Comparison of ENCODE assay signal across 33 mouse cellular contexts in genomic region chr17:48350681-48351193, GRCm38 (mm10). TPM values are rescaled to one million over a fixed set of nuclear protein-coding genes. Genes with fewer than 3 reads are reported as not detected.
DNase-seq lines count a peak whose midpoint lies in the region; TF ChIP-seq lines count a peak whose summit lies in the region.
"Had no signal": no experiment of that assay in that cellular context is flagged by ENCODE, and none has a peak within 500 bp of the region (broad histone marks: within the 10 kb centered on the region; RNA-seq: fewer than 3 reads in every experiment).

No protein-coding gene starts in this region.

- H3K27ac ChIP-seq in ES-Bruce4 (ENCODE audit: insufficient read depth, low read length) (no peak overlapping the region), ES-E14 (ENCODE audit: insufficient read depth, low read depth, low read length, poor library complexity, severe bottlenecking) (no peak overlapping the region), macrophage (peak overlapping the region; percentile 100)
- H3K27ac ChIP-seq in cerebellum, adult 2 months (ENCODE audit: insufficient read depth, low read length), result no peak overlapping the region
- H3K27ac ChIP-seq: embryonic facial prominence, embryonic 12.5 days; embryonic facial prominence, embryonic 15.5 days; heart, embryonic 15.5 days; hindbrain, embryonic 10.5 days; hindbrain, embryonic 13.5 days; intestine, embryonic 15.5 days had no signal

- TF ChIP-seq CTCF in ES-Bruce4 (IDR thresholded peaks at IDR 0.05; ENCODE audit: low read depth, low read length), result no peak
- TF ChIP-seq CTCF in cerebellum, adult 2 months (IDR thresholded peaks at IDR 0.05; ENCODE audit: borderline replicate concordance, insufficient read depth, low read depth, low read length), result no peak

- H3K4me3 ChIP-seq in ES-Bruce4 (ENCODE audit: low read depth, low read length) (no peak overlapping the region), ES-E14 (ENCODE audit: insufficient read depth in 1 of 2, low read depth in 1 of 2, low read length in 2 of 2, poor library complexity in 1 of 2, severe bottlenecking in 1 of 2) (no peak overlapping the region), macrophage (ENCODE audit: inconsistent target) (no peak overlapping the region)
- no peak overlapping the region for H3K4me3 ChIP-seq in cerebellum, adult 2 months (replicated peaks; ENCODE audit: insufficient read depth, low read depth, low read length)
- H3K4me3 ChIP-seq: embryonic facial prominence, embryonic 12.5 days; embryonic facial prominence, embryonic 15.5 days; heart, embryonic 12.5 days; heart, embryonic 15.5 days; hindbrain, embryonic 10.5 days; hindbrain, embryonic 13.5 days; intestine, embryonic 15.5 days had no signal

- H3K9me3 ChIP-seq in ES-Bruce4 (replicated peaks; ENCODE audit: control insufficient read depth, insufficient read depth, low read length, poor library complexity, severe bottlenecking) (no peaks in the 10 kb centered on the region), ES-E14 (ENCODE audit: control insufficient read depth, insufficient read depth, low read depth, low read length) (no peaks in the 10 kb centered on the region)
- H3K9me3 ChIP-seq: embryonic facial prominence, embryonic 12.5 days; embryonic facial prominence, embryonic 15.5 days; G1E; heart, embryonic 12.5 days; heart, embryonic 15.5 days; hindbrain, embryonic 10.5 days; hindbrain, embryonic 13.5 days; intestine, embryonic 15.5 days had no signal

- no peak overlapping the region for H3K9ac ChIP-seq in ES-Bruce4 (ENCODE audit: low read depth, poor library complexity, severe bottlenecking)
- H3K9ac ChIP-seq in ES-E14 (ENCODE audit: insufficient read depth, low read depth, low read length, poor library complexity, severe bottlenecking), result no peak overlapping the region
- H3K9ac ChIP-seq: embryonic facial prominence, embryonic 12.5 days; embryonic facial prominence, embryonic 15.5 days; forebrain, postnatal 0 days; heart, embryonic 12.5 days; heart, embryonic 15.5 days; hindbrain, embryonic 13.5 days; intestine, embryonic 15.5 days had no signal

- WGBS in macrophage (ENCODE audit: missing documents), result 91% methylated on average over 5 of the region's 5 CpGs
- 78% methylated on average over 5 of the region's 5 CpGs for WGBS in cerebellum, adult 2 months

- TF ChIP-seq EP300 in ES-Bruce4 (IDR thresholded peaks at IDR 0.05; ENCODE audit: insufficient read depth, low read depth, low read length), result peak; percentile 57; the same call in 1 of the 2 replicates

- H3K79me2 ChIP-seq in macrophage (ENCODE audit: inconsistent target), result peaks cover 70% of the 10 kb centered on the region

- DNase-seq in ES-E14 (ENCODE audit: low read depth, low spot score), result peak; percentile 28
- no peak for DNase-seq in adrenal gland, postnatal 14 days
- DNase-seq in kidney, postnatal 10 days, result no peak
- no peak for DNase-seq in cerebellum, adult 2 months
- DNase-seq: adrenal gland, postnatal 10 days; B cell, adult 2 months; cerebellum, adult 11 months; cerebellum, adult 8-10 months; cerebellum, postnatal 10 days; cerebellum, postnatal 36 days; forebrain, postnatal 0 days; gastrocnemius, postnatal 25 days; heart, adult 18-20 months; heart, postnatal 10 days; heart, postnatal 36 days; kidney, adult 11 months had no signal

- no peak for TF ChIP-seq POLR2A in ES-Bruce4 (IDR thresholded peaks at IDR 0.05; ENCODE audit: insufficient read depth, low read length)
- TF ChIP-seq POLR2A in cerebellum, adult 2 months (IDR thresholded peaks at IDR 0.05; ENCODE audit: borderline replicate concordance, insufficient read depth, low read length), result no peak

- H3K27me3 ChIP-seq in ES-Bruce4 (ENCODE audit: control insufficient read depth, insufficient read depth, low read length, poor library complexity, severe bottlenecking), result no peaks in the 10 kb centered on the region
- H3K27me3 ChIP-seq in cerebellum, adult 2 months (ENCODE audit: control insufficient read depth, insufficient read depth, low read length), result no peaks in the 10 kb centered on the region
- H3K27me3 ChIP-seq: embryonic facial prominence, embryonic 12.5 days; embryonic facial prominence, embryonic 15.5 days; heart, embryonic 15.5 days; hindbrain, embryonic 13.5 days; intestine, embryonic 15.5 days; Patski had no signal

- H3K36me3 ChIP-seq in ES-Bruce4 (ENCODE audit: control insufficient read depth, insufficient read depth, low read length, poor library complexity, severe bottlenecking), result no peaks in the 10 kb centered on the region
- H3K36me3 ChIP-seq in ES-E14 (ENCODE audit: control insufficient read depth, insufficient read depth, low read length, poor library complexity, severe bottlenecking), result no peaks in the 10 kb centered on the region
- peaks cover 51% of the 10 kb centered on the region for H3K36me3 ChIP-seq in macrophage (ENCODE audit: inconsistent target)
- H3K36me3 ChIP-seq: embryonic facial prominence, embryonic 12.5 days; embryonic facial prominence, embryonic 15.5 days; G1E; heart, embryonic 12.5 days; heart, embryonic 15.5 days; hindbrain, embryonic 10.5 days; hindbrain, embryonic 13.5 days; intestine, embryonic 15.5 days had no signal

- in situ Hi-C loops in ES-E14 (cut with MboI; ENCODE audit: low sequenced_read_pairs in 2 of 2, unreplicated experiment in 2 of 2), result no loop called here

- H3K4me1 ChIP-seq in ES-Bruce4 (ENCODE audit: control insufficient read depth, insufficient read depth, low read length) (peaks cover 10% of the 10 kb centered on the region), ES-E14 (ENCODE audit: control insufficient read depth in 2 of 2, insufficient read depth in 2 of 2, low read length in 2 of 2, poor library complexity in 1 of 2) (peaks cover 7 to 20% of the 10 kb centered on the region in 2 experiments; a peak in 3 of 4 replicates)
- no peaks in the 10 kb centered on the region for H3K4me1 ChIP-seq in cerebellum, adult 2 months (ENCODE audit: control insufficient read depth, insufficient read depth, low read length)
- H3K4me1 ChIP-seq: embryonic facial prominence, embryonic 12.5 days; embryonic facial prominence, embryonic 15.5 days; heart, embryonic 12.5 days; heart, embryonic 15.5 days; hindbrain, embryonic 10.5 days; hindbrain, embryonic 13.5 days; intestine, embryonic 15.5 days had no signal

TF ChIP-seq in ES-E14, 5 proteins besides CTCF, POLR2A, EP300 and RAD21 (continues in another document):
- TF ChIP-seq CHD2 (IDR thresholded peaks at IDR 0.05; ENCODE audit: low read depth, low read length) (no peak), ZNF384 (IDR thresholded peaks at IDR 0.05; ENCODE audit: low read depth, low read length) (no peak)

RNA-seq across cellular contexts. Expression of gene Trem2, which starts 4.5 kb away (rescaled TPM):
- polyA plus RNA-seq in ES-Bruce4 (2011; ENCODE audit: insufficient read depth, insufficient read length, low read depth, missing spikeins) (not detected in 2 replicates), macrophage (2018) (965 to 1,222 TPM (median 1,131 TPM) in 3 replicates)
- total RNA-seq in ES-E14 (2012; rRNA removed), result 0.49 TPM in 1 of 2 replicates, not detected in the other
- 100 to 1,000 TPM in 14 of 26 experiments, 10 to 100 TPM in 12; 29.1 to 515 (median 123) TPM for total RNA-seq in macrophage (2018; cell fraction: chromatin; rRNA removed)
- 1,000 to 10,000 TPM in 13 of 26 experiments, 100 to 1,000 TPM in 13; 304 to 1,510 (median 741) TPM for total RNA-seq in macrophage (2018; cell fraction: cytosol; rRNA removed)
- 1,000 to 10,000 TPM in 6 of 26 experiments, 100 to 1,000 TPM in 20; 159 to 1,349 (median 465) TPM for total RNA-seq in macrophage (2018; cell fraction: nucleus; rRNA removed)
- total RNA-seq in adrenal gland, postnatal 14 days (2021), result 2.1 and 2.4 TPM in 2 replicates
- polyA plus RNA-seq in cerebellum, adult 2 months (2012; rRNA removed), result 8.6 and 12.2 TPM in 2 replicates
- total RNA-seq: CH12.LX had no signal
- polyA plus RNA-seq: activated CD4-positive, CD25-positive, alpha-beta regulatory T cell, adult 4 months had no signal

RNA-seq across cellular contexts. Expression of gene Treml1, which starts 9.0 kb away (rescaled TPM):
- polyA plus RNA-seq in ES-Bruce4 (2011; ENCODE audit: insufficient read depth, insufficient read length, low read depth, missing spikeins) (not detected in 2 replicates), macrophage (2018) (2.0 to 2.7 TPM (median 2.4 TPM) in 3 replicates)
- total RNA-seq in ES-E14 (2012; rRNA removed), result 0.40 TPM in 1 of 2 replicates, not detected in the other
- total RNA-seq in macrophage (2018; cell fraction: chromatin; rRNA removed), result 10 to 100 TPM in 21 of 26 experiments, 1 to 10 TPM in 5; 2.8 to 59.7 (median 18.2) TPM
- 1 to 10 TPM in 3 of 26 experiments, under 1 TPM in 20, not detected in 3; 0.18 to 2.1 (median 0.56) TPM for total RNA-seq in macrophage (2018; cell fraction: cytosol; rRNA removed)
- total RNA-seq in macrophage (2018; cell fraction: nucleus; rRNA removed), result 10 to 100 TPM in 14 of 26 experiments, 1 to 10 TPM in 12; 1.4 to 39.3 (median 13.3) TPM
- total RNA-seq in adrenal gland, postnatal 14 days (2021), result 0.30 and 0.48 TPM in 2 replicates
- 0.11 and 0.27 TPM in 2 replicates for polyA plus RNA-seq in cerebellum, adult 2 months (2012; rRNA removed)
- total RNA-seq: CH12.LX; forebrain, postnatal 0 days; gastrocnemius, adult 8-10 months had no signal
- polyA plus RNA-seq: activated CD4-positive, CD25-positive, alpha-beta regulatory T cell, adult 4 months; forebrain, postnatal 0 days; Patski had no signal

RNA-seq across cellular contexts. Expression of gene B430306N03Rik, which starts 34.8 kb away (rescaled TPM):
- polyA plus RNA-seq in ES-Bruce4 (2011; ENCODE audit: insufficient read depth, insufficient read length, low read depth, missing spikeins) (not detected in 2 replicates), macrophage (2018) (36.0 to 70.3 TPM (median 51.1 TPM) in 3 replicates)
- total RNA-seq in ES-E14 (2012; rRNA removed), result 0.13 and 0.26 TPM in 2 replicates
- 100 to 1,000 TPM in 1 of 26 experiments, 10 to 100 TPM in 23, 1 to 10 TPM in 2; 5.0 to 104 (median 38.2) TPM for total RNA-seq in macrophage (2018; cell fraction: chromatin; rRNA removed)
- total RNA-seq in macrophage (2018; cell fraction: cytosol; rRNA removed), result 10 to 100 TPM in 25 of 26 experiments, 1 to 10 TPM in 1; 8.4 to 75.4 (median 35.8) TPM
- 100 to 1,000 TPM in 6 of 26 experiments, 10 to 100 TPM in 20; 14.3 to 189 (median 63.5) TPM for total RNA-seq in macrophage (2018; cell fraction: nucleus; rRNA removed)
- total RNA-seq in adrenal gland, postnatal 14 days (2021), result 0.19 and 0.45 TPM in 2 replicates
- 0.02 and 0.11 TPM in 2 replicates for polyA plus RNA-seq in cerebellum, adult 2 months (2012; rRNA removed)
- total RNA-seq: gastrocnemius, adult 8-10 months; gastrocnemius, postnatal 25 days had no signal
- polyA plus RNA-seq: forebrain, embryonic 11.5 days; forebrain, embryonic 14.5 days had no signal

RNA-seq across cellular contexts. Expression of gene Treml2, which starts 51.4 kb away (rescaled TPM):
- polyA plus RNA-seq in ES-Bruce4 (2011; ENCODE audit: insufficient read depth, insufficient read length, low read depth, missing spikeins), result 0.70 and 0.79 TPM in 2 replicates
- 2.3 and 5.1 TPM in 2 replicates for total RNA-seq in ES-E14 (2012; rRNA removed)
- total RNA-seq in macrophage (2018; cell fraction: chromatin; rRNA removed), result 10 to 100 TPM in 8 of 26 experiments, 1 to 10 TPM in 18; 1.0 to 22.0 (median 6.9) TPM
- total RNA-seq in macrophage (2018; cell fraction: cytosol; rRNA removed), result 10 to 100 TPM in 22 of 26 experiments, 1 to 10 TPM in 4; 7.6 to 58.7 (median 25.9) TPM
- 10 to 100 TPM in 18 of 26 experiments, 1 to 10 TPM in 8; 5.2 to 57.1 (median 22.5) TPM for total RNA-seq in macrophage (2018; cell fraction: nucleus; rRNA removed)
- polyA plus RNA-seq in macrophage (2018), result 10.8 to 16.6 TPM (median 14.5 TPM) in 3 replicates
- 0.93 and 5.6 TPM in 2 replicates for total RNA-seq in adrenal gland, postnatal 14 days (2021)
- polyA plus RNA-seq in cerebellum, adult 2 months (2012; rRNA removed), result 0.25 TPM in 2 replicates
- polyA plus RNA-seq: forebrain, embryonic 14.5 days; hindbrain, embryonic 16.5 days; Patski had no signal

RNA-seq across cellular contexts. Expression of gene Nfya, which starts 59.0 kb away (rescaled TPM):
- polyA plus RNA-seq in ES-Bruce4 (2011; ENCODE audit: insufficient read depth, insufficient read length, low read depth, missing spikeins), result 47.2 and 60.1 TPM in 2 replicates
- 23.3 and 25.2 TPM in 2 replicates for total RNA-seq in ES-E14 (2012; rRNA removed)
- total RNA-seq in macrophage (2018; cell fraction: chromatin; rRNA removed), result 100 to 1,000 TPM; 196 to 451 (median 280) TPM
- 10 to 100 TPM; 65.2 to 91.9 (median 77.2) TPM for total RNA-seq in macrophage (2018; cell fraction: cytosol; rRNA removed)
- total RNA-seq in macrophage (2018; cell fraction: nucleus; rRNA removed), result 100 to 1,000 TPM; 143 to 267 (median 187) TPM
- polyA plus RNA-seq in macrophage (2018), result 75.7 to 108 TPM (median 86.8 TPM) in 3 replicates
- total RNA-seq in adrenal gland, postnatal 14 days (2021), result 33.1 and 35.8 TPM in 2 replicates
- polyA plus RNA-seq in cerebellum, adult 2 months (2012; rRNA removed), result 20.3 and 28.1 TPM in 2 replicates

Comparison
In these comparisons a context has a peak if more than half of its experiments do, and no peak if none do; other contexts are left out.
1. RNA of gene Trem2, which starts 4.5 kb away (polyA plus RNA-seq): 965 to 1,222 TPM in macrophage; 8.6 to 12.2 TPM in cerebellum, adult 2 months and not detected in ES-Bruce4; every median in the first group is over 10 times any median in the second.
2. RNA of gene B430306N03Rik, which starts 34.8 kb away (polyA plus RNA-seq): 36.0 to 70.3 TPM in macrophage; 0.02 to 0.11 TPM in cerebellum, adult 2 months and not detected in ES-Bruce4; every median in the first group is over 10 times any median in the second.